Mouse (Mus musculus) monocyte, adult 2 months (primary cell): Measurements from ENCODE around the gene Cage1.

Experiments
- DNase-seq, 2 experiments: peaks; one replicate each; pipeline ENCODE4 v3.0.0; 2022; ENCODE audit warnings: low spot score in 2 of 2, low read depth in 1 of 2

Cage1 gene

DNA sequence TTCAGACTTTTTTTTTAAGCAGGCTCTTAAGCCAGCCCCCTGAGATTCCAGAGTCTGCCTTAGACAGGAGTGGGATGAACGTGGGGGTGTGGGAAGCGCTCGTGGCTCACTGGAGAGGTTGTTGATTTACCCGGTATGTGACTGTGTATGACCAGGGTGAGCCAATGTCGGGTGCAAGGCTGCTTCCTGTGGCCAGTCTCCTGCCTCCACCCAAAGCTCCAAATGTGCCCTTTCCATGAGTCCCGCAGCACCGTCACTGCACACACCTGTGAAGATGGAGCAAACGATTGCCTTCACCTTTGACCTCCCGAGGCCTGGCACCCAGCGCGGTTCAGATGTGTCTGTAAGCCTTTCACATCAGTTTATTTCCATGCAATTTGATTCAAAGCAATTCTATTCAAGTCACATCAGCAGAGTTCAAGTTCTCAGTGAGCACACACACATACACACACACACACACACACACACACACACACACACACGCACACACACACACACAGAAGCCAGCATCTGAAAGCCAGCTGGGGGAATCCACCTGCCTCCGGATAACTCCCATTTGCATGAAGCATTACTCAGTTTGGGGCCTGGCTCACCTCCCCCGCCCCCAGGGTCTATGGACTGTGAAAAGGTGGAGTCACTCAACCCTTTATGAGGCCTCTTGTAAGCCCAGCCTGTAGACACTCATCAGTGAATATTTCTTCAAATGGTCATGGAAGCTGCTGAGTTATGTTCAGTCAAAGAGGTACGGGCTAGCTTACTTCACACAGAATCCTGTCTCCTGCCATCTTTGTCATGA lies 70.4 kb downstream of the Cage1 start:
- no peak for DNase-seq

DNA sequence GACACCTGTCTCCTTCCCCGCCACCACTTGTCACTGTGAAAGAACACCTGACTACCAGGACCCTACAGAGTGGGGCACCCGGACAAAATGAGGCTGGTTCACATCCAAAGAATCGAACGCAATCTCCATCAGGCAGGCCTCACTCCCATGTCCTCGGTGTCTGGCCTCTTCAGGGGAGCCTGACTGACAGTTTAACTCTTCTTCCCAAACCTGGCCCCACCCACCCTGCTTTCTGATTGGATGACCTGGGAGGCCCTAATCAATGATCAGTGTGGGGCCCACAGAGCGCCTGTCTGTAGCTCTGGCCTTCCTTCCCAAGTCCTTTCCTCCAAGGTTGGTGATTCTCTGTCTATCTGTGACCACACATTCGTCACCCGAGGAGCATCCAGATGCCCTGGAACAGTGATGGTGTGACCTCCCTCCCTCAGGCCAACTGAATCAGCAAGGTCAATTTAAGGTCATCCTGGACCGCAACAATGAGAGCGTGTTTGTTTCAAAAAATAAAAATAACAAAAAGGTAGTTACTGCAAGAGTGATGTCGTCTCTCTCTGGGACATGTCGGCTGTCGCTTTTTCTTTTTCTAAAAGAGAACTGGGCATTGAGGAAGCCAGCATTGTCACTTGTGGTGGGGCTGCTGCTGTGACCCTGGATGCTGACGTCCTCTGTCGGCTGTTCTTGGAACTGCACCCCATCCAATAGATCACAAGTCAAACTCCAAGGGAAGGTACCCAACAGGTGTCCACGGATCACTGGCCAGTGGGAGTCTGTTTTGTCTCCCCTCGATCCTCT lies 71.5 kb downstream of the Cage1 start:
- peak in 1 of 2 experiments; percentile 24 for DNase-seq

- no peak for DNase-seq
Observed at GRCm38 (mm10) chr13:37964128-37965087, 72.5 kb downstream of the Cage1 start.

DNA sequence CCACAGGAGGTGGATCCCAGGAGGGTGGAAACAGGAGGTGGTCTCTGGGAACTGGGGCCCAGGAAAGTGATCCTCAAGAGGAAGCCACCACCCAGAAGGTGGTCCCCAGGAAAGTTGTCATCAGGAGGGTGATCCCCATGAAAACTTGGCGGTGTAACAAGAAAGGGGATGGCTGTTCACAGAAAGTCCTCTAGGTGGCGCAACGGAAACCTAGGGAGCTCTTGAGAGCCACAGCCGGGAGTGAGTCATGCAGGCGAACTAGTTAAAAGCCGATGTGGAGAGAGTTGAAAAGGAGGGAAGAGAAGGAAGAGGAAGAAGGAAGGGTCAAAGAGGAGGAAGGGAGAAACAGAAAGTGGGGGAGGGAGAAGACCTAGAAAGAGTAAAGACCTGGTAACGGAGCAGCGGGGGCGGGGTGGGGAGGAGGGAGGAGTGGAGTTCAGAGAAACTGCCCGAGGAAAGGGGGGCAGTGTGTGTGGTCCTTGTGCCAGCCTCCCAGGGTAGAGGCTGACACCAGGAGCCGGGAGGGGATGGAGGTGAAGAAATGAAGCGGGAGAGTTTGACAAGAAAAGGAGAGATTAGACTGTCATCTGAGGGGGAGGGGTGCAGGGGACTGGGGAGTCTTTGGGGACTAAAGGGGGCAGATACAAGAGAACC lies 73.4 kb downstream of the Cage1 start:
- peak; percentile 38 to 66 for DNase-seq

GRCm38 (mm10) chr13:37962541-37962940 lies 74.3 kb downstream of the Cage1 start:
- no peak for DNase-seq

- no peak for DNase-seq
Observed at GRCm38 (mm10) chr13:37959936-37960335, 76.9 kb downstream of the Cage1 start.

DNA sequence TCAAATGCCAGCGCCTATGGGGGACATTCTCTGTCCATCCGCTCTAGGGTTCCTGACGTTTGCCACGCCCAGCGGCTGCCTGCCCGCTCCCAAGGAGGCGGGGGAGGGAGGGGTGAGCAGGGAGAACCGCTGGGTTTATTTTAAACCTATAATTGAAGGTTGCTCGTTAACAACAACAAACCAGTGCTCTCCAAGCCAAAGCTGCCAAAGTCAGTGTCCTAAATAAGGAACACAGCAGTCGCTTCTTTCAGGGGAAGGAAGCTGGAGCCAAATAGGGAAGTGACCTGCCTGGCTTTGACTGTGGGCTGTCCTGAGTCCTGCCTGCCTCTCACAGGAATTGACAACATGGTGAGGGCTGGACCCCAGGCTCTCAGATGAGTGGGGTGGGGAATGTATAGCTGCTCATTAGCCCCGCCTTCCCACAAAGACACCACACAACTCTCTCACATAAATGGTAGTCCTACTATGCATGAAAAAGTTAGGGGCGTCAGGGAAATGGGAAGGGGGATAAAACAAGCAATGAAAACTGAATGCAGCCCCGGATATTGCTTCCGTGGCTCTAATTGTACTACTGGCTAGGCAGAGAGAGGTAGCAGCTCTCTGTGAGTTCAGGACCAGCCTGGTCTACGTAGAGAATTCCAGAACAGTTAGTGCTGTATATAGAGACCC lies 77.5 kb downstream of the Cage1 start:
- peak; percentile 44 to 49 for DNase-seq

- DNase-seq: peak; percentile 47 to 61
Observed at GRCm38 (mm10) chr13:37958498-37959238, 78.2 kb downstream of the Cage1 start.
